Mouse (Mus musculus): Measurements from ENCODE around the gene Ndufb11. TPM values are rescaled to one million over a fixed set of nuclear protein-coding genes. Genes with fewer than 3 reads are reported as not detected.

The Ndufb11 gene
- total RNA-seq (2014; fragmentation: Nextera tagmentation) (49.2 and 50.1 TPM in 2 replicates), total RNA-seq (2017) (68.5 and 83.9 TPM in 2 replicates), polyA plus RNA-seq (2012) (481 and 577 TPM in 2 replicates)

DNA sequence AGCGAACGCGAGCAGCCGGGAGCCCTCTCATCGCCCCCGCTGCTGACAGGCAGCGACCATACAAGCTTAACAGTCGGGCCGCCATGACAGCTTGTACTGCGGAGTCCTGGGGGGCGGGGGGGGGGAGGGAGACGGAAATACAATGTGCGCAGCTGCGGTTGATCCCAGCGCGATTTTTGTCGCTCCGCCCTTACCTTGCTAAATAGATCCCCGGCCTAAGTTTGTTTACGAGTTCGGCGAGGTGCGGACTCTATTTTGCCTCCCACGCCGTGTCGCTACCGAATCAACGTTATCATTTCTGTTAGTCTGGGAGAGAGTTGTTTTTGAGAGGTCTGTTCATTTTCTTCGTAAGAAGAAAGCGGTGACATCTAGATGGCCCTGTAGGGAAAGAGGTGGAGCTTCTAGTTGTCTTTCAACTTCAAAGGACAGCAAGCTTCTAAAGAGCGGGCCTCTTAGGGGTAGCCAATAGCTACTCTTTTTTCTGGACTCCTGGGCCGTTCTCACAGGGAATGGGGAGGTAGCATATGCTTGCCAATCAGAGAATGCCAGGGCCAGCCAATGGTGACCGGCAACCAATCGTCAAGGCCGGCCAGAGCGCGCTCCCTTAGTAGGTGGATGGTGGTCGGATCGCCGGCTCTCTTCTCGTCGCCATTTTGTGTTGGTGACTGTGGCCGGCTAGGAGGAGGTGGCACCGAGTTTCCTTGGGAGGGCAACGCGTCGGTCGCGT lies at the start of gene Ndufb11, which contains the start of gene Rbm10:
Gene Ndufb11, minus strand, starts transcription at position 444 of the 727 bp plus-strand sequence.
Gene Rbm10, plus strand, starts transcription at position 328 of the 727 bp plus-strand sequence.
- DNase-seq (ENCODE audit: low spot score) = peak; percentile 20
- TF ChIP-seq GATA1 (IDR thresholded peaks at IDR 0.05; ENCODE audit: borderline replicate concordance, low read length) = no peak
- TF ChIP-seq POLR2AphosphoS5 (IDR thresholded peaks at IDR 0.05; ENCODE audit: insufficient replicate concordance, low read depth, low read length) = no peak
- no peak for TF ChIP-seq TAL1 (conservative IDR thresholded peaks at IDR 0.05; ENCODE audit: low read depth, low read length)
- no peak for TF ChIP-seq GATA2 (IDR thresholded peaks at IDR 0.05; ENCODE audit: borderline replicate concordance, low read depth, low read length)
- TF ChIP-seq CTCF (IDR thresholded peaks at IDR 0.05; ENCODE audit: low read depth, low read length) = no peak
- Histone ChIP-seq H3K4me1 (ENCODE audit: insufficient read depth, low read depth, low read length) (peaks cover 20% of the 10 kb centered on the region), H3K4me3 (ENCODE audit: low read depth, low read length) (peak within 1 kb of the TSS; percentile 80), H3K27me3 (ENCODE audit: insufficient read depth, low read length) (no peaks in the 10 kb centered on the region), H3K36me3 (replicated peaks) (peaks cover 43% of the 10 kb centered on the region), H3K9me3 (replicated peaks) (no peaks in the 10 kb centered on the region)
- ATAC-seq (ENCODE audit: extremely low read depth, insufficient number of reproducible peaks, low FRiP score, poor library complexity, severe bottlenecking) = peak; percentile 86

DNA sequence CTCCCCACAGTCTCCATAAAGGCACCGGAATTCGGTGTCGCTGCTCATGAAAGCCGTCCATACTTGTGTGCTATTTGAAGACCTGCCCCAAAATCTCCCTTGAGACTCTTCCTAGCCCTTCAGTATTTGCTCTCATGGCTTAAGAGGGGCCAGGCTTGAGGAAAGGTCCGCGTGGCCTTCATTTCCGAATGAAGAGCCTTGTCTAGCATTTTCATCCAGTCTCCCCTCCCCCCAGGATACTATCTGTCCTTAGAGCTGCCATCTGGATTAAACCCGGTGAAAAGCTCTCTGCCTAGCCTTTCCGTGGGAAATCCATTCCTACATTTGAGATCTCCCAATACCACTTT lies 46.0 kb upstream of the Ndufb11 start:
- Histone ChIP-seq H3K9me3 (replicated peaks) (no peaks in the 10 kb centered on the region), H3K27me3 (ENCODE audit: insufficient read depth, low read length) (no peaks in the 10 kb centered on the region), H3K4me1 (ENCODE audit: insufficient read depth, low read depth, low read length) (peaks cover 20% of the 10 kb centered on the region; the same call in 1 of the 2 replicates), H3K4me3 (ENCODE audit: low read depth, low read length) (peak overlapping the region; percentile 79), H3K36me3 (replicated peaks) (peaks cover 40% of the 10 kb centered on the region)
- TF ChIP-seq GATA1 (IDR thresholded peaks at IDR 0.05; ENCODE audit: borderline replicate concordance, low read length) (no peak), GATA2 (IDR thresholded peaks at IDR 0.05; ENCODE audit: borderline replicate concordance, low read depth, low read length) (no peak), TAL1 (conservative IDR thresholded peaks at IDR 0.05; ENCODE audit: low read depth, low read length) (no peak), POLR2AphosphoS5 (IDR thresholded peaks at IDR 0.05; ENCODE audit: insufficient replicate concordance, low read depth, low read length) (no peak), CTCF (IDR thresholded peaks at IDR 0.05; ENCODE audit: low read depth, low read length) (no peak)
- ATAC-seq (ENCODE audit: extremely low read depth, insufficient number of reproducible peaks, low FRiP score, poor library complexity, severe bottlenecking) (no peak), DNase-seq (ENCODE audit: low spot score) (no peak)

DNA sequence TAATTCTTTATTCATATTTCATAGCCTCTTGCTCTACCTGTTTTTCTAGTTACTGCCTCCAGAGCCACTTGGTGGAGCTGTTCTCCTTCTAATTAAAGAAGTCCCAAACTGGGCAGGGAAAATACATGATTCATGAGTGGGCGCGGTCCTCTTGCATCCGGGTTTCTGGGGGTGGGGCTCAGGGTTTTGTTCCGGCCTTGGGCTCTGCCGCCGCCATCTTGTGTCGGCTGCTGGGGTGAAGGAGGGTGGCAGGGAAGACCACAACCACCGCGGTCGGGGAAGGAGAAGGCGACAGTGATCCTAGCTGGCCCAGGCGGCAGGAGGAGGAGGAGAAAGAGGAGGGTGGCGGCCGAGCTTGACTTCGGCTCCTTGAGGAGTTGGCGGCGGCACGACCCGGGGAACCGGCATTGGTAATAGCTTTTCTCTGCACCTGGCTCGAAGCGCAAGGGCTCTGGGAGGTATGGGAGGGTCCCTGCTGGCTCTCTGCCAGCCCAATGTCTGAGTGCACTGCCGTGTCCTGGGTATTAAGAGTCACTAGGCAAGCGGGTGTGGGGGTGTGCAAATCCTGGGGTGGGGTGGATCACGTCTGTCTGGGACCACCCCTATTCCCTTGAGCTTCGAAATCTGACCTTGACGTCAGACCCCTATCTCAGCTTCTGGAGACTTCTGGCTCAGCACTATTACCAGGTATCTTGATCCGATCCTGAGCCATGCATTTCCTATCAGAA lies 45.5 kb upstream of the Ndufb11 start:
- Histone ChIP-seq H3K4me1 (ENCODE audit: insufficient read depth, low read depth, low read length) (peaks cover 20% of the 10 kb centered on the region; the same call in 1 of the 2 replicates), H3K9me3 (replicated peaks) (no peaks in the 10 kb centered on the region), H3K27me3 (ENCODE audit: insufficient read depth, low read length) (no peaks in the 10 kb centered on the region), H3K36me3 (replicated peaks) (peaks cover 35% of the 10 kb centered on the region), H3K4me3 (ENCODE audit: low read depth, low read length) (peak overlapping the region; percentile 79)
- ATAC-seq (ENCODE audit: extremely low read depth, insufficient number of reproducible peaks, low FRiP score, poor library complexity, severe bottlenecking) (peak; percentile 58), DNase-seq (ENCODE audit: low spot score) (peak; percentile 59)
- no peak for TF ChIP-seq GATA2 (IDR thresholded peaks at IDR 0.05; ENCODE audit: borderline replicate concordance, low read depth, low read length)
- TF ChIP-seq TAL1 (conservative IDR thresholded peaks at IDR 0.05; ENCODE audit: low read depth, low read length) = no peak

DNA sequence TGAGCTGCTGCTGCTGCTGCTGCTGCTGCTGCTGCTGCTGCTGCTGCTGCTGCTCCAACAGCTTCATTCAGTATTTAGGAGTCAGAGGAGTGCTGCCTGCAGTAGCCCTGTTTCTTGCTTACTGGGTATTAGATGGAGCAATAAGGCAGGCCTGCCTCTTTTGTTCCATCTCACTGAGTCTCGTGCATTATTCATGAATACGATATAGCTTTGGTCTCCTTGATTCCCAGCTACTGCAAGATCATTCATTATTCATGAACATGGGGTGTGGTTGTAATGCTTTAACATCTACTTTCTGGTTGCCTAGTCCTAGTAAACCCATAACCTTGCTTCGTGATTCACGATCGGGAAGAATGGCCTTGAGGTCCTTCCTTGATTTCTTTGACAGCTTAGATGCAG lies 44.9 kb upstream of the Ndufb11 start:
- ATAC-seq (ENCODE audit: extremely low read depth, insufficient number of reproducible peaks, low FRiP score, poor library complexity, severe bottlenecking) (no peak), DNase-seq (ENCODE audit: low spot score) (no peak)
- TF ChIP-seq GATA2 (IDR thresholded peaks at IDR 0.05; ENCODE audit: borderline replicate concordance, low read depth, low read length) = no peak
- no peak for TF ChIP-seq GATA1 (IDR thresholded peaks at IDR 0.05; ENCODE audit: borderline replicate concordance, low read length)
- TF ChIP-seq TAL1 (conservative IDR thresholded peaks at IDR 0.05; ENCODE audit: low read depth, low read length) = no peak
- no peak overlapping the region; the same call in 1 of the 2 replicates for H3K4me3 ChIP-seq (ENCODE audit: low read depth, low read length)
- H3K36me3 ChIP-seq (replicated peaks) = peaks cover 29% of the 10 kb centered on the region
- H3K9me3 ChIP-seq (replicated peaks) = no peaks in the 10 kb centered on the region
- H3K4me1 ChIP-seq (ENCODE audit: insufficient read depth, low read depth, low read length) = peaks cover 20% of the 10 kb centered on the region; the same call in 1 of the 2 replicates
- no peaks in the 10 kb centered on the region for H3K27me3 ChIP-seq (ENCODE audit: insufficient read depth, low read length)

DNA sequence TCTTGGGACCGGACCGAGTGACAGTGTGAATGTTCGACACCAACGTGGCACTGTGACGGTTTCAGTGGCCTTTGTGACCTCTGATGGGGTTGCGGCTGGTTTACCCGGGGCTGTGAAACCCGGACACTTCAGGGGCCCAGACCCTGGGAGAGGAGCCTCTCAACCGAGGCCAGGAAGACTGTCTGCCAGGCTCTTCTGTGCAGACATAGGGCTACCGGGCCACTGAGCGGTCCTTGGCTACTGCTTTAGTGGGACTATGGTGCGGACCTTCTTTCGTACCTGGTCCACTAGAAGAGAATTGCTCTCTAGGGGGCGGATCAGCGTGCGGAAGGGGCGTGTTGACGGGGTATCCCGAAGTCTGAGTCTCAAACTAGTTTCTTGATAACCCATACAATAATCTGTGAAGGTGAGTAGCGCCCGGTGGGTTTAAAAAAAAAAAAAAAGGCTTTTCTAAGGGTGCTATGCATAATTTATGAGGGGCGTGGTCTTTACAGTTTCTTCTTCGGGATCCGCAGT lies 41.5 kb upstream of the Ndufb11 start:
- ATAC-seq (ENCODE audit: extremely low read depth, insufficient number of reproducible peaks, low FRiP score, poor library complexity, severe bottlenecking) = no peak
- H3K36me3 ChIP-seq (replicated peaks) = peaks cover 7% of the 10 kb centered on the region
- no peaks in the 10 kb centered on the region for H3K9me3 ChIP-seq (replicated peaks)
- no peaks in the 10 kb centered on the region for H3K27me3 ChIP-seq (ENCODE audit: insufficient read depth, low read length)
- TF ChIP-seq TAL1 (conservative IDR thresholded peaks at IDR 0.05; ENCODE audit: low read depth, low read length) = no peak
- no peak for TF ChIP-seq CTCF (IDR thresholded peaks at IDR 0.05; ENCODE audit: low read depth, low read length)
- TF ChIP-seq POLR2AphosphoS5 (IDR thresholded peaks at IDR 0.05; ENCODE audit: insufficient replicate concordance, low read depth, low read length) = no peak
- no peak for TF ChIP-seq GATA2 (IDR thresholded peaks at IDR 0.05; ENCODE audit: borderline replicate concordance, low read depth, low read length)
- no peak for TF ChIP-seq GATA1 (IDR thresholded peaks at IDR 0.05; ENCODE audit: borderline replicate concordance, low read length)
- DNase-seq (ENCODE audit: low spot score) = peak; percentile 8
- peaks cover 11% of the 10 kb centered on the region; the same call in 1 of the 2 replicates for H3K4me1 ChIP-seq (ENCODE audit: insufficient read depth, low read depth, low read length)
- peak overlapping the region; percentile 72 for H3K4me3 ChIP-seq (ENCODE audit: low read depth, low read length)

DNA sequence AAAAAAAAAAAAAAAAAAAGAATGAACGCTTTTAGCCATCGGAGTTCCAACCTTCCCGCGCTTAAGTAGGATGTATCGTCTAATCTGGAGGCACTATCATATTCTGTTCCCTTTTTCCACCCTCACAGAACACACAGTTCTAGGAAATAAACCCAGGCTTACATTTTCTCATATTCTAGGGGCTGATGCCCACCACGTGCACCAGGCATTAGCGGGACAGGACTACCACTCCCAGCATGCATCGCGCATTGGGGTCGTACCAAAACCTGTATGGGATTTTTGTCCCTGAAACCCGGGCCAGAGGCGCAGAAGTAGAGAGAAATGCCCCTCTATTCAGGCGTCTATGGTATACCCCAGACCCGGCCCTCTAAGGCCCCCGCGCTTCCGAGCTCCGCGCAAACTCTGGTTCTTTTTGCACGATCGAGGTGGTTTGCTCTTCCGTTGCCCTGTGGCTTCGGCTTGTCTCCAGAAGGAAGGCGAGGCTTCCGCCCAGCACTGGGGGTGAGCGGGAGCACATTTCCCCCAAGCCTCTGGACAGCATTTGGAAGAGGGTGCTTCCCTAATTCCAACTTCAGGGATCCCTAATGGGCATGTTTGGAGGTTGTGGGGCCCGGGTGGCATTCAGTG lies 40.7 kb upstream of the Ndufb11 start, which contains the start of gene Uba1:
Gene Uba1, plus strand, starts transcription at position 301 of the 627 bp plus-strand sequence.
- H3K27me3 ChIP-seq (ENCODE audit: insufficient read depth, low read length) = no peaks in the 10 kb centered on the region
- no peak for TF ChIP-seq TAL1 (conservative IDR thresholded peaks at IDR 0.05; ENCODE audit: low read depth, low read length)
- no peaks in the 10 kb centered on the region for H3K9me3 ChIP-seq (replicated peaks)
- peaks cover 7% of the 10 kb centered on the region for H3K36me3 ChIP-seq (replicated peaks)
- peaks cover 11% of the 10 kb centered on the region; the same call in 1 of the 2 replicates for H3K4me1 ChIP-seq (ENCODE audit: insufficient read depth, low read depth, low read length)
- peak within 1 kb of the TSS; percentile 72 for H3K4me3 ChIP-seq (ENCODE audit: low read depth, low read length)
- ATAC-seq (ENCODE audit: extremely low read depth, insufficient number of reproducible peaks, low FRiP score, poor library complexity, severe bottlenecking) (peak; percentile 82), DNase-seq (ENCODE audit: low spot score) (peak; percentile 53)
